Mouse (Mus musculus) layer of hippocampus, postnatal 10 days (tissue): ENCODE measurements around the gene Gdf2. TPM values are rescaled to one million over a fixed set of nuclear protein-coding genes. Genes with fewer than 3 reads are reported as not detected.

Experiments used
- DNase-seq, 2 experiments: peaks; one replicate each; pipeline ENCODE4 v3.0.0; 2021; ENCODE audit warnings: low spot score in 2 of 2
- total RNA-seq, 2 experiments: library from RNA; stranded (reverse); gene quantifications; 2 replicates each; pipeline ENCODE4 v1.2.3; 2021

Gdf2 gene
- total RNA-seq, 2 experiments from 2014 or later: not detected

- DNase-seq: no peak
These were observed 15.2 kb downstream of the Gdf2 start for GRCm38 (mm10) chr14:33956055-33956454.

- DNase-seq: no peak
These were observed 17.3 kb downstream of the Gdf2 start for GRCm38 (mm10) chr14:33958186-33958585.

- DNase-seq: no peak
These were observed 18.0 kb downstream of the Gdf2 start for GRCm38 (mm10) chr14:33958841-33959240.

- peak; percentile 67 to 75 for DNase-seq
These were observed 18.5 kb downstream of the Gdf2 start for GRCm38 (mm10) chr14:33959341-33959740.

- no peak for DNase-seq
These were observed 24.8 kb downstream of the Gdf2 start for GRCm38 (mm10) chr14:33965675-33966074.

- no peak for DNase-seq
These were observed 31.8 kb downstream of the Gdf2 start for GRCm38 (mm10) chr14:33972679-33973078.

- no peak for DNase-seq
These were observed 33.9 kb downstream of the Gdf2 start for GRCm38 (mm10) chr14:33974752-33975151.

GRCm38 (mm10) chr14:33977748-33978147 lies 36.9 kb downstream of the Gdf2 start:
- no peak for DNase-seq

- DNase-seq: peak; percentile 39 to 44
These were observed 37.8 kb downstream of the Gdf2 start, which contains the start of gene Zfp488 for GRCm38 (mm10) chr14:33978604-33979059. Gene Zfp488 (minus strand): TSS chr14:33978764.

GRCm38 (mm10) chr14:33989201-33989600 lies 48.4 kb downstream of the Gdf2 start:
- no peak for DNase-seq

GRCm38 (mm10) chr14:33991971-33992370 lies 51.1 kb downstream of the Gdf2 start:
- no peak for DNase-seq

- no peak for DNase-seq
These were observed 52.2 kb downstream of the Gdf2 start for GRCm38 (mm10) chr14:33993051-33993450.

- DNase-seq: no peak
These were observed 52.9 kb downstream of the Gdf2 start for GRCm38 (mm10) chr14:33993521-33994289.

Other genes starting within 250 kb of the Gdf2 start
- gene Gdf10, start 17.5 kb upstream of the Gdf2 start, total RNA-seq: 10 to 100 TPM in 1 of 2 experiments, 1 to 10 TPM in 1; 9.7 to 12.3 TPM
- not detected for gene Rbp3, start 13.0 kb downstream of the Gdf2 start, total RNA-seq
- gene Zfp488, start 37.7 kb downstream of the Gdf2 start, total RNA-seq: 1 to 10 TPM; 5.3 to 5.4 TPM
- gene Gm30083, start 74.1 kb downstream of the Gdf2 start, total RNA-seq: not detected
- gene Gm5460, start 75.7 kb downstream of the Gdf2 start, total RNA-seq: not detected
- not detected for gene Antxrl, start 111.7 kb downstream of the Gdf2 start, total RNA-seq
- 1 to 10 TPM in 1 of 2 experiments, under 1 TPM in 1; 0.83 to 1.1 TPM for gene Anxa8, start 144.9 kb downstream of the Gdf2 start, total RNA-seq
- gene A630023A22Rik, start 161.7 kb downstream of the Gdf2 start, total RNA-seq: not detected
- gene Npy4r, start 211.4 kb downstream of the Gdf2 start, total RNA-seq: under 1 TPM; 0.09 to 0.18 TPM